Mouse (Mus musculus) heart, adult 2 months (tissue): ENCODE measurements around the gene Gnao1. TPM values are rescaled to one million over a fixed set of nuclear protein-coding genes. Genes with fewer than 3 reads are reported as not detected.

Experiments
- DNase-seq, 2 experiments: peaks; one replicate each; pipeline ENCODE4 v3.0.0; 2021
- H3K27ac ChIP-seq: fragments of 200-600 bp; 2 replicates; pipeline ENCODE4 v1.8.1; 2022
- H3K27me3 ChIP-seq: fragments of 200-500 bp; 2 replicates; pipeline ENCODE4 v1.6.1; 2012; ENCODE audit warnings: mild to moderate bottlenecking, low read length, inconsistent platforms, mixed read lengths; ENCODE audit not compliant: control insufficient read depth, insufficient read depth
- H3K36me3 ChIP-seq: fragments of 200-500 bp; 2 replicates; pipeline ENCODE4 v1.6.1; 2012; ENCODE audit warnings: low read length, inconsistent platforms; ENCODE audit not compliant: control insufficient read depth, insufficient read depth
- H3K4me1 ChIP-seq: fragments of 200-500 bp; 2 replicates; pipeline ENCODE4 v1.6.1; 2011; ENCODE audit warnings: low read length; ENCODE audit not compliant: control insufficient read depth, insufficient read depth
- H3K4me3 ChIP-seq: fragments of 200-600 bp; 2 replicates; pipeline ENCODE4 v1.8.1; 2022
- H3K79me2 ChIP-seq: fragments of 200-500 bp; replicated peaks from 2 replicates; pipeline ENCODE4 v1.6.1; 2012; ENCODE audit warnings: mild to moderate bottlenecking, inconsistent platforms, low read length, moderate library complexity, mixed read lengths; ENCODE audit not compliant: control insufficient read depth, insufficient read depth
- H3K9ac ChIP-seq: fragments of 200-500 bp; 2 replicates; pipeline ENCODE4 v1.6.1; 2012; ENCODE audit warnings: low read depth, mild to moderate bottlenecking, control low read depth, inconsistent platforms, low read length, mixed read lengths
- CTCF ChIP-seq: fragments of 200-600 bp; IDR thresholded peaks from 2 replicates; pipeline ENCODE4 v1.8.1; 2022; ENCODE audit warnings: antibody characterized with exemption, mild to moderate bottlenecking, moderate library complexity
- EP300 ChIP-seq: fragments of 200-500 bp; IDR thresholded peaks from 2 replicates; pipeline ENCODE4 v1.6.1; 2011; ENCODE audit warnings: low read depth, low read length, control low read depth; ENCODE audit not compliant: insufficient read depth
- POLR2A ChIP-seq: fragments of 200-500 bp; IDR thresholded peaks from 2 replicates; pipeline ENCODE4 v1.6.1; 2011; ENCODE audit warnings: mild to moderate bottlenecking, low read depth, low read length, control low read depth; ENCODE audit not compliant: insufficient read depth
- WGBS: fragments of 180-500 bp; shearing (Covaris S2); methylation state at CpG from one replicate; pipeline ENCODE4 v1.1.7; 2018; 5-methylcytosine and 5-hydroxymethylcytosine counted together
- intact Hi-C: fragments of 180-260 bp; cut with DNase I; formaldehyde crosslinking; loops from one replicate; pipeline ENCODE4 v1.15.1; 2025
- polyA plus RNA-seq: library from polyadenylated mRNA; depleted of rRNA; stranded (reverse); fragments of >200 nt; gene quantifications from 2 replicates; pipeline ENCODE4 v1.2.3, GENCODE M21; 2012
- total RNA-seq, 2 experiments: library from RNA; stranded (reverse); gene quantifications; 2 replicates each; pipeline ENCODE4 v1.2.3; 2021

Gene Gnao1
- total and polyA plus RNA-seq, 3 experiments, result 22.4 to 28.3 (median 23.7) TPM

DNA sequence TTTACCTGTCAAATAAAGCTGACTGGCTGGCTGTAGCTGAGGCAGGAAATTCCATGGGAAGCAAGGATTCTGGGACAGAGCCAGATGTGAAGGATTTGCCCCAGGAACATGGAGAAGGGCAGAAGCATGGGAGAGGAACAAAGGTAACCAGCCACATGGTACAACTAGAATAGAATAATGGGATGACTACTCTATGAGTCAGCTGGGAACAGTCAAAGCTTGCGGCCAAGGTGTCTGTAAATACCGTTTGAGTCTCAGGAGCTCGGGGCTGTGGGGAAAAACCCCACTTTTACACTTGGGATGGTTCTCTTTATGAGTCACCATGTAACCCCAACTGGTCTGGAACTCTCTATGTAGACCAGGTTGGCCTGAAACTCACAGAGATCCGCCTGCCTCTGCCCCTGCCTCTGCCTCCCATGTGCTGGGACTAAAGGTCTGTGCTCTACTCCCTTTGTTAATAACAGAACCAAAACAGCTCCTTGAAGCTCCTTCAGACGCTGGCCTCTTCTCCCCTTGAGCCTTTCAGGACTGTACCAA is 172.0 kb downstream of the Gnao1 start:
- Histone ChIP-seq H3K79me2 (no peaks in the 10 kb centered on the region), H3K4me3 (no peak overlapping the region), H3K9ac (no peak overlapping the region), H3K27me3 (no peaks in the 10 kb centered on the region), H3K27ac (no peak overlapping the region; the same call in none of the 2 replicates), H3K4me1 (peaks cover 4% of the 10 kb centered on the region), H3K36me3 (peaks cover 17% of the 10 kb centered on the region)
- WGBS, result 65% methylated on average over 5 of the region's 5 CpGs
- DNase-seq, result no peak
- intact Hi-C loops, result no loop called here
- TF ChIP-seq EP300 (no peak), POLR2A (no peak), CTCF (no peak)

DNA sequence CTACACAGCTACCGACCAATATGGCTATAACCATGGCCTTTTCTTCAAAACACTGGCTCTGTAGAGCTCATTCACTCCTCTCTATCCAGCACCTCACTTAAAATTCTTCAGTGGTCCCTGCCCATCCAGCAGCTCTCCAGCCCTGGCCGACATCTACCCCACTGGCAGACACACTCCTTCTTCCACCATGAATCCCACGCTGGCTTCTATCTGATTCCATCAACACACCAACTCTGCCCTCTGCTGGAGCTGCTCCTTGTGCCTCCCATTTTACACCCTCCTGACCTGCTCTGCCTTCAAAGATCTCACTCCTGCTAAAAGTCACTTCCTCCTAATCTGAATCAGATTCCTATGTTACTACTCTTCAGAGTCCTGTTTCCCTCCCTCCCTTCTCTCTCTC is 174.1 kb downstream of the Gnao1 start:
- H3K9ac ChIP-seq, result no peak overlapping the region
- peaks cover 17% of the 10 kb centered on the region for H3K36me3 ChIP-seq
- intact Hi-C loops, result no loop called here
- no peaks in the 10 kb centered on the region for H3K79me2 ChIP-seq
- H3K27me3 ChIP-seq, result no peaks in the 10 kb centered on the region
- H3K27ac ChIP-seq, result no peak overlapping the region
- H3K4me3 ChIP-seq, result no peak overlapping the region
- H3K4me1 ChIP-seq, result peaks cover 4% of the 10 kb centered on the region
- no peak for DNase-seq
- WGBS, result 61% methylated on average over 3 of the region's 3 CpGs
- no peak for TF ChIP-seq POLR2A
- peak; percentile 35 for TF ChIP-seq CTCF

DNA sequence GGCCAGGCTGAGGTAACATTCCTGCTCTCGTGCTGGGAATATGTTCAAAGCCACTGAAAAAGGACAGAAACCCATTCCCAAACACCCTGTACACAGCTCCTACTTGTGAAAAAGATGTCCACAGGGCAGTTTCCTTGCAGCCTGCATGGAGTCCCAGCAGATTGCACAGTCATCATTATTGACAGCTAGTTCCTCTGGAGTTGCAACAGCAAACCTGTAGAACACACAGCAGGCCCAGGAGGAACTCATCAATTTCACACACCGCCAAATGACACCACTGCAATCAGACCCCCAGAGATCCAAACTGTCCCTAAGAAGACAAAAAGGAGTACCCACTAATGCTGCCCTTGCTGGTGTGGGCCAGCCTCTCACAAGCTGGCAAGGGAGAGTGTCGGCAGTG is 175.0 kb downstream of the Gnao1 start:
- Histone ChIP-seq H3K36me3 (peaks cover 17% of the 10 kb centered on the region), H3K4me1 (peaks cover 4% of the 10 kb centered on the region), H3K4me3 (no peak overlapping the region), H3K9ac (no peak overlapping the region), H3K27ac (no peak overlapping the region), H3K79me2 (no peaks in the 10 kb centered on the region), H3K27me3 (no peaks in the 10 kb centered on the region)
- no peak for TF ChIP-seq POLR2A
- TF ChIP-seq EP300, result no peak
- no peak for TF ChIP-seq CTCF
- 84% methylated on average over 3 of the region's 3 CpGs for WGBS
- intact Hi-C loops, result no loop called here
- no peak for DNase-seq

DNA sequence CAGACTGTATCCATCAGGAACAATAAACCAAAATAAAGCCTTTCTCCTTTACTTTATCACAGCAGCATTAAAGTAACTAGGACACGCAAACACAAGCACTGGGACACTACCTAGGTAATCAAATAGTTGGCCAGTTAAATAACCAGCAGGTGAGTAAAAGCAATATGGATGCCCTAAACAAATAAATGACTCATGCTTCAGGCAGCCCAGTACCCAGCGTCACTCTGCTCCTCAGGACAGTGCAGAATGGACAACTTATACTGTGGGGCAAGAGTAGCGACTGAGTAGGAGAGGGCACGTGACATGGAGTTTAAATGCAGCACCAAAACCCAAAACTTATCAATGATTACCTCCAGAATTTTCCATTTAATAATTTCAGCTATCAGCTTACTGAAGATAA is 180.0 kb downstream of the Gnao1 start:
- intact Hi-C loops, result no loop called here
- H3K27me3 ChIP-seq, result no peaks in the 10 kb centered on the region
- H3K9ac ChIP-seq, result no peak overlapping the region
- TF ChIP-seq CTCF, result no peak
- no peak for TF ChIP-seq EP300
- no peak for TF ChIP-seq POLR2A
- no peaks in the 10 kb centered on the region for H3K79me2 ChIP-seq
- DNase-seq, result no peak
- H3K36me3 ChIP-seq, result no peaks in the 10 kb centered on the region; the same call in 1 of the 2 replicates
- no peak overlapping the region for H3K4me3 ChIP-seq
- H3K27ac ChIP-seq, result no peak overlapping the region
- WGBS, result 97% methylated on average over 4 of the region's 4 CpGs
- no peaks in the 10 kb centered on the region for H3K4me1 ChIP-seq

DNA sequence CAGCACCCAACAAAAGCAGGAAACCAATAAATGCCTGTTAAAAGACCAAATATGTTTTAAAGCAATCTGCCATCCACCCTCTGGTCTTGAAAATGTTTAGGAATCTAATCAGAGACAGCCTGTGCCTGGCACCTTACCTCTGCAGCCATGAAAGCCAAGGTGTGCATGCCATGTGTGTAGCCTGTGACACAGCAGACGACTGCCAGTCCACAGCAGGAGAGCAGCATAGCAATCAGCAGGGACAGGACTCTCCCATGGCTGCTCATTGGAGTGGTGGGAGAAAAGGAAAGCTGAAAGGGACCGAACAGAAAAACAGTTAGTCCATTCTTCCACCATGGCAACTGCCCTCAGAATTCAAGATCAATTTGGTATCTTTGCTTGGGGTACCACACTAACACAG is 189.2 kb downstream of the Gnao1 start:
- 92% methylated on average over 2 of the region's 2 CpGs for WGBS
- Histone ChIP-seq H3K4me3 (no peak overlapping the region), H3K27me3 (no peaks in the 10 kb centered on the region), H3K9ac (no peak overlapping the region), H3K36me3 (no peaks in the 10 kb centered on the region), H3K27ac (no peak overlapping the region), H3K79me2 (no peaks in the 10 kb centered on the region; the same call in 1 of the 2 replicates), H3K4me1 (no peaks in the 10 kb centered on the region)
- TF ChIP-seq EP300 (no peak), CTCF (no peak), POLR2A (no peak)
- intact Hi-C loops, result no loop called here
- DNase-seq, result no peak

DNA sequence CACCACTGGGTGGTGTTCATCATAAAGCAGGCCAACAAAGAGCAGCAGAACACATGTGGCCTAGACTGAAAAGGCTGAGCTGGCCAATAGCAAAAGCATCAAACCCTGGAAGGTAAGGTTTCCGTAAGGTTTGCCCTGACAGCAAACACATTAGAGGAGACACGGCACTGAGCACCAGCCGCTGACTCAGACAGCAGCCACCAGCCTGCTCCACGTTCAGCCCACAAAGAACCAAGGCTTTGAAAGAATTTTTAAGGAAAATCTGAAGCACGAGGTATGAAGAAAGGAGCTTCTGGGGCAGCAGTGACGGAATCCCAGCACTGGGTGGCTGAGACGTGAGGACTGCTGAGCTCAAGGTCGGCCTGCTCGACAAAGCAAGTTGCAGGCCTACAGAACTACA is 194.4 kb downstream of the Gnao1 start:
- H3K4me3 ChIP-seq, result no peak overlapping the region
- intact Hi-C loops, result no loop called here
- TF ChIP-seq CTCF (no peak), EP300 (no peak), POLR2A (no peak)
- no peak for DNase-seq
- H3K27me3 ChIP-seq, result no peaks in the 10 kb centered on the region
- WGBS, result 90% methylated on average over 9 of the region's 9 CpGs
- peaks cover 2% of the 10 kb centered on the region for H3K4me1 ChIP-seq
- no peaks in the 10 kb centered on the region for H3K36me3 ChIP-seq
- H3K79me2 ChIP-seq, result peaks cover 5% of the 10 kb centered on the region
- no peak overlapping the region for H3K27ac ChIP-seq
- H3K9ac ChIP-seq, result no peak overlapping the region
